Mouse (Mus musculus) layer of hippocampus, postnatal 25 days (tissue): ENCODE measurements at regions not wholly inside any gene's neighbourhood (a gene's known extent, or its start where the extent isn't known, plus 50 kb on each side); places are given as distances from the start of the nearest gene placed in this dataset.
"Not testable (repeated sequence)": the region's sequence is repeated elsewhere in the genome, so short reads cannot be mapped to it uniquely, and the experiment has no call there.

Source experiments
- DNase-seq, 2 experiments: peaks; one replicate each; pipeline ENCODE4 v3.0.0; 2022; ENCODE audit warnings: mixed read lengths in 2 of 2, low spot score in 1 of 2; ENCODE audit errors: extremely low spot score in 1 of 2

GRCm38 (mm10) chr14:86599511-86599910 is 541.5 kb downstream of the Diaph3 start:
- no peak for DNase-seq

GRCm38 (mm10) chr14:86588525-86588924 is 552.5 kb downstream of the Diaph3 start:
- no peak for DNase-seq

DNA sequence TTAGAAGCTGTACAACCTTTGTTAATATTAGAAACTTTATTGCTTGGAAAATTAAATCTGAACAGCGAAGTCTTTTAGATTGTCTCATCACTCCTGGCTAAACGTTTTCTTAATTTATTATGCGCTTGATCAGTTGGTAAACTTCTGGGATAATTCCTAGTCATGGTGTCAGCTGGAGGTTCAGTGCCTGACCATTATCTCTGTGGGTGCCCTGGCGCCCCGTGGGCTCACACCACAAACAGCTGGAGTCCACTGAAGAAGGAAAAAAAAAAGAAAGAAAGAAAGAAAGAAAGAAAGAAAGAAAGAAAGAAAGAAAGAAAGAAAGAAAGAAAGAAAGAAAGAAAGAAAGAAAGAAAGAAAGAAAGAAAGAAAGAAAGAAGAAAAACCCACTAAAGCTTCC is 555.1 kb downstream of the Diaph3 start:
- DNase-seq = not testable (repeated sequence)

GRCm38 (mm10) chr14:86562728-86563127 is 578.3 kb downstream of the Diaph3 start:
- no peak for DNase-seq

DNA sequence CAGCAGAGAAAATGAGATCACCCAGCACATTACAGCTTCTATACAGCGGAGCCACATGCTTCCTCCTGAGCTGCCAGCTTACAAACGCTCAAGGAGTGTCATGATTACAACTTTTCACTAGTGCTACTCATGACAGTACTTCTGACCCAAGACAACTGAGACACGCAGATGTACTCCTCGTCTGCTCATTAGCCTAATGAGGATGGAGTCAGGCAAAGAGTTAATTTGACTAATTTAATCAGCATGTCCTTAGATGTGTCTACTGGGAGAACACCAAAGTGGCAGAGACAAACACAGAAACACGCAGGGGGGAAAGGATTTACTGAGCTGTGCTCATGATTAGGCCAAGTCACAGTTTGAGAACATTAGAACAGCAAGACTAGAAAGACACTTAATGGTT is 603.0 kb downstream of the Diaph3 start:
- no peak for DNase-seq

DNA sequence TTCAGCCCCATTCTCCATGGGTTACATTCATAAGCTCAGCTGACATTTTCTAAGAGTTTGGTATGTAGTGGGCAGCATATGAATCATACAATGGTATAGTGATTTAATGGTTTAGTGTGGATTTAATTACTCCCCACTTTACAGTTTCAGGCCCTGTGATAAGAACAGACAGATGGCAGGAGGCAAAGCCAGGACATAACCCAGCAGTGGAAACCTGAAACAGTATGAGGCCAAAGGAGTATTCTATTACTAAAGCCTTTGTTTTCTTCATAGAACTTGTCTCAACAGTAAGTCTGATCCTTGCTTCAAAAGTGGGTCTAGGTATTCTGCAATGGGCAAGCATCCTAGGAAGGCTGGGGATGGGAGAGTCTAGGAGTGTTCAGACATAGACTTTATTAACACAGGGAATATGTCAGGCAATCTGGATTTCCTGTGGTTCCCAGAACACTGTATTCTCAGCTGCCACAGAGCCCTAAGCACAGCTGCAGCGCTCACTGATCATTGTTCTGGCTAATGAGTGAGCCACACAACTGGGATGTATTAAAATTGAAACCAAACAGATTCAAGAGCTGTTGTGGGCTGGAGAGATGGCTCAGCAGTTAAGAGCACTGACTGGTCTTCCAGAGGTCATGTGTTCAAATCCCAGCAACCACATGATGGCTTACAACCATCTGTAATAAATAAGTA is 604.6 kb downstream of the Diaph3 start:
- no peak for DNase-seq

DNA sequence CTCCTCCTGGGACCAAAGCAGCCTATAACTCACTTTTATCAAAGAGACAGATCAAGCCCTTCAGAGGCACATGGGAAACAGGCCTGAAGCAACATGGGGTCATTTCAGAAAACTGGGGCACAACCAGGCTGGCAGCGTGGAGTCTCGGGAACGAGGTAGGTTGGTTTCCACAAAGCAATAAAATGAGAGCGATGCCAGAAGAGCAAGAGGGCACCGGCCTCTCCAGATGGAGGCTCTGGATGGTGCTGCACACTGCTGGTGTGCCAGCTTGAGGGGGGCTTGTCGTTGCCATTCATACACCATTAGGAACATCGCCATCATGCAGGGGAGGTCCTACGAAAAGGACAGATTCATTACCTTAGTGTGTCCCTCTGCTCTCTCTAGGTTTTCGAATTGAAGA is 630.6 kb downstream of the Diaph3 start:
- no peak for DNase-seq

DNA sequence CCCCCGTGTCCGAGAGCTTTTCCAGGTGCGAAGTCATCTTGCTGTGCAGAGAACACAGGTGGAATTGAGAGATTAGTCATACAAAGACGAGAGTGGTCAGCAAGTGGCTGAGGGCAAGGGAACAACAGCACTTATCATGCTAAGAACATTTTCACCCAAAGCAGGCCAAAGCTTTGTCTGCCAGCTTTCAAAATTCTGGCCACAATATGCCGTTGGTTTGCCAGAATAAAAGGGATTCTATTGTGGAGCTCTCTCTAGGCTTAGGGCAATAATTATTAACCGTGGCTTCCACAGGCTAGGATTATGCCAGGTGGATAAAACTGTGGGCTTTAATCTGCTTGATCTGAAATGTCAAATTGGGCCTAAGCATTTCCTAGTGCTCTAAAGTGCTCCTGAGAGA is 631.3 kb downstream of the Diaph3 start:
- DNase-seq = no peak

- no peak for DNase-seq
Measured at GRCm38 (mm10) chr14:86506286-86506685, 634.7 kb downstream of the Diaph3 start.

GRCm38 (mm10) chr14:86490826-86491225 is 650.2 kb downstream of the Diaph3 start:
- DNase-seq = no peak

DNA sequence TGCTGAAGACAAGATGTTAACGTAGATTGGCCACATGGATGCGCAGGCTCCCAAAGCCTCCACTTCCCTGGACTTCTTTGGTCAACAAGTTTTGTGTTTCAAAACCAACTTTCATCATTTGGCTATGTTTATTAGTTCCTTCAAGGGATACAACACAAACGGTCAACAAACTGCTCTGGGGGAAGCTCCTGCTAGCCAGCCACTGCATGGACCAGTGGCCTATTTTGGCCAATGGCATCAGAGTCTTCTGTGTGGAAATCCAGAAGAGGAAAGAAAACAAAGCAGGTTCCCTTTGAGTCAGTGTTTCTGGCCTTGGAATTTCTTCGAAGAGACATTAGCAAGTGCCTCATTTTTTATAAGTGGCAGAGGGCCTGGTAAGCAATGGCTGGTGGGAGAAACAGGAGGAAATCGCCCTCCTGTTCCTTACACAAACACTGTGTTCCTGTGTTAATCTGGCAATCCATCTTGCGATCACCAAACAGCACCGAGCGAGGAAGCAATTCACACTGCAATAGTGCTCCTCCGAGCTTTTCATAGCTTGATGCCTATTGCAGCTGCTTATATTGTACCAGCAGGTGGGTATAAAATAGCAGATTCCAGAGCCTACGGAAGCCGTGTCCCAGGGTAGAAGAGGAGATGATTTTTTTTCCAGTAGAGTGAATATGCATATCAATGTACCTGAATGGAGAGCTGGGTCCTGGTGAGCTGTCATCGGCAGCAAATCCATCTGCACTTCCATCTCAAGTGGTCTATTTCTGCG is 651.0 kb downstream of the Diaph3 start:
- DNase-seq = no peak

GRCm38 (mm10) chr14:86489044-86489816 is 651.8 kb downstream of the Diaph3 start:
- DNase-seq = peak in 1 of 2 experiments; percentile 40

GRCm38 (mm10) chr14:86487285-86487897 is 653.6 kb downstream of the Diaph3 start:
- DNase-seq = no peak

DNA sequence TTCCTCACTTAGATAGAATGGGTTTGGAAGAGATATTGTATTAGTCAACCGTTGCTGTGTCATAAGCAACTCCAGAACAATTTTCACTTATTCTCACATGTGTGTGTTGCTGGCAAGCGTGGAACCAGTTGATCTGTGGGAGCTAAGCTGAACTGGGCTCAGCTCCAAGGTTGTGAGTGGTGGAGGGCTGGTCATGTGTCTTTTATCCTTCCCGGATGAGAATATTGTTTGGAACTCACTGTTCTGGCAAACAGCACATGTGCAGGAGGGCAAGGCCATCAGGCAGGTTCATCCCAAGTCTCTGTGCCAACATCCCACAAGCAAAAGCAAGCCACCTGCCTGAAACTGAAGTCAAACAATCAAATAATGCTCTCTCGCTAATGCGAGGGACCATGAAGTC is 656.8 kb downstream of the Diaph3 start:
- no peak for DNase-seq

DNA sequence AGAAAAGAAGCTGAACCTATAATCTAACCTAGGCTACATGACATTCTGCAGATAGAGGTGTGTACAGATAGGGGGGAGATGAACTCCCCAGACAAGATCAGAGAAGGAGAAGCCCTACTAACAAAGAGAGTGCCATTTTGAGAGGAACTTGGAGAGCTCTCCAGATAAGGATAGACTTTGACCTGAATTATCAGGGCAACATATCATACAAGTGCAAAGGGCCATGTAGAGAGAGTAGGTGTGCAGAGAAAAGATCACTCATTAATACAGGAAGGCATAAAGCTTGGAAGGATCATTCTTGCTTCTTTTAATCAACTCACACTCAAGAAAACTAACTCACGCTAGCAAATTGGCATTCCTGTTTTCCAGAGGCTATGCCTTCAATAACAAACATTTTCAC is 667.4 kb downstream of the Diaph3 start:
- DNase-seq = no peak

- DNase-seq = no peak
Measured at GRCm38 (mm10) chr14:86470462-86470861, 670.6 kb downstream of the Diaph3 start.

DNA sequence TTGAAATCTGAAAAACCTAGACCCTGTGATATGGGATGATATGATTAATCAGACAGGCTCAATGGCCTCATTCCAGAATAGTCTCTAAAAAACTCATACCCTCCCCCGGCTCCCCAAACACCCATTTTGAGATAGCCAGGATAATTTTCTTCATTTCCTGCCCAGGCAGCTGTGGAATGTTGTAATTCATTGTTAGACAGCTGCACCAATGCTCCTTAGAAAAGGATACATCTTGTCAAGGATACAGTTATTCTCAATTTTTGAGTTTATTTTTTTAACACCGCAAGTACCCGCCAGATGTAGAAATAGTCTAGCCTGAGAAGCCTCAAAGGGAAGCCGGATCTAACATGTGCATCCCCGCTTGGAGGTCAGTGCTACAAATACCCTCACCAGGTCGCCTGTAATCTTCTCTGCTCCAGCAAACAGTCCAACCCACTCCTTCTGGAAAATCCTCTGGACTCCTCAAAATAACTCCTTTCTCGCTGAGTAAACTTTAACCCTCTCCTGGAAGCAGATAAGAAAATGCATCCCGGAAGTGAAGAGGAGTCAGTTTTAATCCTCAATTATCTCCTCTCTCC is 673.1 kb downstream of the Diaph3 start:
- DNase-seq = no peak

DNA sequence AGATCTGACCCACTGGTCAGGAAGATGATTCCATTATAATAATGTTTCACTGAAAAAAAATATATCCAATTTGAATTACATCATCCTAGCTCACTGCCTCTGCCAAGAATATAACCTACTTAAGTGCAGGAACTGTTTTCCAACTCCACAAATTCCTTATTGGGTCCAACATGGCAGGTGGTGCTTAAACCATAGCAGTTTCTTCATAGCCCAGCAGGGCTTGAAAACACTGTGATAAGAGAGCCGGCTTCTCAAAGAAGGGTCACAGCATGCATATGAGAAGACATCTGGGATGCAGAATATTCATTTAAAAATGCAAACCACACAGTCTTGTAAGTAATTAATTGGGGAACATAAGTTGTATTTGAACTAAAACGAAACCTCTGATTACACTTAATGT is 677.6 kb downstream of the Diaph3 start:
- DNase-seq = no peak

DNA sequence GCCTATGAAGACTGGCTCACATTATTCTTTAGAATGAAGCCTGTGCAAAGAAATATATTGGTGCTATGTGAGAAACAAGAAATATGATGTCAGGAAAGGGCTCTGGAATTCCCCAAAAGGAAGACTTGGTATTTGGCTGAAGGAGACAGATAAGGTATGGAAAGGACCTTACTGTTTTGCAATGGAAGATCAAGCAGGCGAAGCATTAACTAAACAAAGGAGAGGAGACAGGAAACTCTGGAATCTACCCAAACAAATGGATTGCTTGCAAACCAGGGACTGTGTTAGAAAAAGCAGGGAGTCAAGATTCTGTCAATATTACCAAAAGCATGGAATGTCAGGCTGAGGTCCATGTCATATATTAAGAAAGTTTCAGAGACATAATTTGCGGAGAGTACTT is 687.9 kb downstream of the Diaph3 start:
- DNase-seq = no peak

GRCm38 (mm10) chr14:86450616-86451015 is 690.4 kb downstream of the Diaph3 start:
- DNase-seq = no peak

GRCm38 (mm10) chr14:86445139-86445538 is 695.9 kb downstream of the Diaph3 start:
- DNase-seq = no peak
